Mouse (Mus musculus) adrenal gland, adult 2 months (tissue): Measurements from ENCODE around the gene Pthlh. TPM values are rescaled to one million over a fixed set of nuclear protein-coding genes. Genes with fewer than 3 reads are reported as not detected.

Experiments used
- polyA plus RNA-seq: library from polyadenylated mRNA; depleted of rRNA; stranded (reverse); fragments of >200 nt; gene quantifications from 2 replicates; pipeline ENCODE4 v1.2.3, GENCODE M21; 2012; rRNA removed
- total RNA-seq, 2 experiments: library from RNA; stranded (reverse); gene quantifications; 2 replicates each; pipeline ENCODE4 v1.2.3; 2021

Pthlh gene
- total and polyA plus RNA-seq, 3 experiments, result 0.55 to 0.93 TPM; not detected in 1

Other genes with a start within 250 kb of the Pthlh start
- 1 to 10 TPM in 1 of 2 experiments, under 1 TPM in 1; 0.72 to 1.3 TPM for gene Rep15, start 231.6 kb downstream of the Pthlh start, total RNA-seq
- gene Rep15, start 231.6 kb downstream of the Pthlh start, polyA plus RNA-seq, result 0.08 and 0.15 TPM in 2 replicates
- gene Mrps35, start 221.4 kb downstream of the Pthlh start, total RNA-seq, result 100 to 1,000 TPM in 1 of 2 experiments, 10 to 100 TPM in 1; 62.7 to 106 TPM
- 5.9 and 6.7 TPM in 2 replicates for gene Mrps35, start 221.4 kb downstream of the Pthlh start, polyA plus RNA-seq
- gene Mansc4, start 177.2 kb downstream of the Pthlh start, total RNA-seq, result not detected
- 0.52 and 0.54 TPM in 2 replicates for gene Mansc4, start 177.2 kb downstream of the Pthlh start, polyA plus RNA-seq
- gene Klhl42, start 172.8 kb downstream of the Pthlh start, total RNA-seq, result 10 to 100 TPM; 20.9 to 21.3 TPM
- gene Klhl42, start 172.8 kb downstream of the Pthlh start, polyA plus RNA-seq, result 16.4 and 20.6 TPM in 2 replicates
- 10 to 100 TPM; 57.3 to 64.0 TPM for gene Ccdc91, start 211.6 kb upstream of the Pthlh start, total RNA-seq
- gene Ccdc91, start 211.6 kb upstream of the Pthlh start, polyA plus RNA-seq, result 34.5 and 37.9 TPM in 2 replicates